Mouse (Mus musculus): ENCODE measurements at regions not wholly inside any gene's neighbourhood (a gene's known extent, or its start where the extent isn't known, plus 50 kb on each side); places are given as distances from the start of the nearest gene placed in this dataset.

DNA sequence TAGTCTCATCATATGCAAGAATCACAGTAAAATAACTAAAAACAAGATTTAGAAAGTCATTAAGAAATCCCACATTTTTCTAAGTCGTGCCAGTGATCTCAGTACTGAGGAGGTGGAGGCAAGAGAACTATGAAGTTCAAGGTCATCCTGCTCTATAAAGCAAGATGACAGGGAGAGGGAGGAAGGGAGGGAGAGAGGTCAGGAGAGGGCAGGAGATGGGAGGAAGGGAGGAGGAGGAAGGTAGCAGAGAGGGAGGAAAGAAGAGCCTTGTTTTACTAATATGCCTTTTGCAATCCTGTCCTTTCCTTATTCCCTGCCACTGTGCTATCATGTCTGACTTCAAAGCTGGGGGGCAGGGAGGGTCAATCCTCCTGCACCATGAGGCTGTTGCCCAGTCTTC lies 137.3 kb downstream of the Gipc2 start:
- WGBS: 68% methylated on average over 1 of the region's 1 CpGs
- TF ChIP-seq CTCF (IDR thresholded peaks at IDR 0.05; ENCODE audit: low read depth): no peak
- no peak for TF ChIP-seq EP300 (optimal IDR thresholded peaks at IDR 0.05)
- H3K4me3 ChIP-seq (ENCODE audit: low read depth, low read length): no peak overlapping the region

DNA sequence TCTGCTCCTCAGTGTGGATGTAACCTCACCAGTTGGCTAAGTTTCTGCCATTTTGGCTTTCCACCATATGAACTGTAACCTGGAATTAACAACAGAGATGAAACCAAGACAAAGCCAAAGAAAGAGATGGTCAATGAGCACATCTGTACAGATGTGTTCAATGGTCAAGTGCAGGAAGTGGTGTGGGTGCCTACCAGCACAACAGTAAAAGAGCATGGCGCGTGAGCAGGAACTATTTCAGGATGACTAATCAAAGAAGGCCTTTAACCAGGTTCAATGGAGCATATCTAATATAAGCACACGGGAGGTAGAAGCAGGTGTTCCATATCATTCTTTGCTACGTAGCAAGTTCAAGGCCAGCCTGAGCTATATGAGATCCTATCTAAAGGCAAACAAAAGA lies 140.0 kb downstream of the Gipc2 start:
- DNase-seq (ENCODE audit: low spot score): no peak
- Histone ChIP-seq H3K9me3 (ENCODE audit: control insufficient read depth, low read length) (no peaks in the 10 kb centered on the region), H3K27me3 (ENCODE audit: control insufficient read depth, insufficient read depth, low read length) (no peaks in the 10 kb centered on the region), H3K4me1 (replicated peaks; ENCODE audit: control insufficient read depth, insufficient read depth) (no peaks in the 10 kb centered on the region), H3K36me3 (ENCODE audit: control insufficient read depth, insufficient read depth, low read length) (no peaks in the 10 kb centered on the region), H3K9ac (ENCODE audit: low read length) (no peak overlapping the region), H3K4me3 (ENCODE audit: low read depth, low read length) (no peak overlapping the region), H3K4me2 (replicated peaks; ENCODE audit: low read depth) (no peak overlapping the region), H3K27ac (replicated peaks) (no peak overlapping the region)
- no peak for ATAC-seq (ENCODE audit: low FRiP score, low TSS enrichment)
- TF ChIP-seq EP300 (optimal IDR thresholded peaks at IDR 0.05) (no peak), CTCF (IDR thresholded peaks at IDR 0.05; ENCODE audit: low read depth) (no peak)
- 82% methylated on average over 4 of the region's 4 CpGs for WGBS

More for the DNA sequence above, 137.3 kb downstream of the Gipc2 start:
- Histone ChIP-seq H3K27ac (replicated peaks) (no peak overlapping the region), H3K9ac (ENCODE audit: low read length) (no peak overlapping the region), H3K4me2 (replicated peaks; ENCODE audit: low read depth) (no peak overlapping the region), H3K36me3 (ENCODE audit: control insufficient read depth, insufficient read depth, low read length) (no peaks in the 10 kb centered on the region), H3K9me3 (ENCODE audit: control insufficient read depth, low read length) (no peaks in the 10 kb centered on the region), H3K4me1 (replicated peaks; ENCODE audit: control insufficient read depth, insufficient read depth) (no peaks in the 10 kb centered on the region), H3K27me3 (ENCODE audit: control insufficient read depth, insufficient read depth, low read length) (no peaks in the 10 kb centered on the region)
- no peak for DNase-seq (ENCODE audit: low spot score)
- no peak for ATAC-seq (ENCODE audit: low FRiP score, low TSS enrichment)

DNA sequence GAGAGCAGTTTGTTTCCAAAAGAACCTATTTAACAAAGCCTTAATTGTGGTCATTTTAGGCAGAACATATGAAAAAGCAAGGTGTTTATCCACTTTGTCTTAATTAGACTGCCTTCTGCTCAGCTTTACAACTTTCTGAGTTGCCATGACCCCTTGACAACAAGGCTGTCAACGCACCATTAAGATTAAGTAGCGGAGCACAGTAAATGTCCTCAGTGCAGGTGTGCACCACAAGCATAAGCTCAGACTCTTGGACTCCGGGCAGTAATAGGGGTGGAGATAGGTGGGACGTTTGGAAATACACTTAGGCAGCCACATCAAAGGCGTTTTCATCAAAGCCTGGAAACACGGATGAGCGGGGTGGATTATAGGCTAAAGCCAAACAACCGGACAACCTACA lies 140.9 kb downstream of the Gipc2 start:
- Histone ChIP-seq H3K36me3 (ENCODE audit: control insufficient read depth, insufficient read depth, low read length) (no peaks in the 10 kb centered on the region), H3K27ac (replicated peaks) (no peak overlapping the region), H3K9ac (ENCODE audit: low read length) (no peak overlapping the region), H3K4me2 (replicated peaks; ENCODE audit: low read depth) (no peak overlapping the region), H3K4me3 (ENCODE audit: low read depth, low read length) (no peak overlapping the region), H3K9me3 (ENCODE audit: control insufficient read depth, low read length) (no peaks in the 10 kb centered on the region), H3K27me3 (ENCODE audit: control insufficient read depth, insufficient read depth, low read length) (no peaks in the 10 kb centered on the region), H3K4me1 (replicated peaks; ENCODE audit: control insufficient read depth, insufficient read depth) (no peaks in the 10 kb centered on the region)
- no peak for DNase-seq (ENCODE audit: low spot score)
- 65% methylated on average over 8 of the region's 8 CpGs for WGBS
- ATAC-seq (ENCODE audit: low FRiP score, low TSS enrichment): no peak
- TF ChIP-seq EP300 (optimal IDR thresholded peaks at IDR 0.05) (no peak), CTCF (IDR thresholded peaks at IDR 0.05; ENCODE audit: low read depth) (no peak)

DNA sequence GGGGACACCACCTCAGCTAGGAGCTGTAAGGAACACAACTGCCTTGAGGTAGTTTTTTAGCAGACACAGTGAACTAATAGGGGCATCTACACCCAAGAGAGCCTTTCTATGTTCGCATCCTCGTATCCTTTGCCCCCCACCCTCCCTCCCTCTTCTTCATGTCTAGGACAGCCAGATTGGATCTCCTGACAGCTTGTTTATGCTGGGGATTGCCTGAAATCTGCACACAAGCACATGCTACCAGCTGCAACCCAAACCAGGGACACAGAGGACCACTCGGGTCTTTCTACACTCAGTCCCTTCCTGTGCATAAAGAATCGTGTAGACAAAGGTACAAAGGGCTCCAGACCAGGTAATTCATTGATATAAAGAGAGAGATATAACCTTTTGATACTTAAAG lies 159.3 kb downstream of the Gipc2 start:
- Histone ChIP-seq H3K27me3 (ENCODE audit: control insufficient read depth, insufficient read depth, low read length) (no peaks in the 10 kb centered on the region), H3K27ac (replicated peaks) (no peak overlapping the region), H3K4me3 (ENCODE audit: low read depth, low read length) (no peak overlapping the region), H3K9me3 (ENCODE audit: control insufficient read depth, low read length) (no peaks in the 10 kb centered on the region), H3K9ac (ENCODE audit: low read length) (no peak overlapping the region), H3K4me1 (replicated peaks; ENCODE audit: control insufficient read depth, insufficient read depth) (no peaks in the 10 kb centered on the region), H3K4me2 (replicated peaks; ENCODE audit: low read depth) (no peak overlapping the region), H3K36me3 (ENCODE audit: control insufficient read depth, insufficient read depth, low read length) (no peaks in the 10 kb centered on the region)
- no peak for TF ChIP-seq CTCF (IDR thresholded peaks at IDR 0.05; ENCODE audit: low read depth)
- TF ChIP-seq EP300 (optimal IDR thresholded peaks at IDR 0.05): no peak
- ATAC-seq (ENCODE audit: low FRiP score, low TSS enrichment) (no peak), DNase-seq (ENCODE audit: low spot score) (no peak)
- 43% methylated on average over 4 of the region's 4 CpGs for WGBS

DNA sequence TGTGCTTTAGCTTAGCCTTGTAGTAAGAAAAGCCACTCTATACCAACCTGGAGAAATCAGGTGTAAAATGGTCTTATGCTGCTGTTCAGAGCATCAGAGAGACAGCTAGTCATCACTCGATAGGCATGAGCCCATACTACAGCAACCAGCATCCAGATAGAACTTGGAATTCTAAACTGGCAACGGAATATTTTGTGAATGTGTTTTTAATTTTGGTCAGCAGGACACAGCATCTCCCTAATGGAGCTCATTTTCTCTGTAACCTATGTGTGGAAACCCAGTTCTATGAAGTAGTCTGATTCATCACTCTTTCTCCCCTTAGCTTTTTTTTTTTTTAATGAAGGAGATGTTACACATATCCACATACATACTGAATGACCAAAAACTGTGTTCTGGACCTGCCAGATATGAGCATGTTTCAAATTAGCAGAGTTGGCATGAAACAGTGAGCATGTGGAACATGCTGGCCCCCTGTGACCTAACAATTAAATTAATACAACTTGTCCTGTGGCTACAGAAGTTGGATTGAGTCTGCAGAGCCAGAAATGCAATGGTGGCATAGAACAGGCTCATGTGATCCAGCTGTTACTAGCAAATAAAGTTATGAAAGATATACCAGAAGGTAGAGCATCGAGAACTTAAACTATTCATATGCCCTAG lies 160.5 kb downstream of the Gipc2 start:
- ATAC-seq (ENCODE audit: low FRiP score, low TSS enrichment): no peak
- no peaks in the 10 kb centered on the region for H3K27me3 ChIP-seq (ENCODE audit: control insufficient read depth, insufficient read depth, low read length)
- TF ChIP-seq CTCF (IDR thresholded peaks at IDR 0.05; ENCODE audit: low read depth): no peak
- no peak for TF ChIP-seq EP300 (optimal IDR thresholded peaks at IDR 0.05)
- no peaks in the 10 kb centered on the region for H3K4me1 ChIP-seq (replicated peaks; ENCODE audit: control insufficient read depth, insufficient read depth)
- no peaks in the 10 kb centered on the region for H3K36me3 ChIP-seq (ENCODE audit: control insufficient read depth, insufficient read depth, low read length)
- no peak for DNase-seq (ENCODE audit: low spot score)
- H3K4me2 ChIP-seq (replicated peaks; ENCODE audit: low read depth): no peak overlapping the region
- H3K4me3 ChIP-seq (ENCODE audit: low read depth, low read length): no peak overlapping the region
- no peak overlapping the region for H3K27ac ChIP-seq (replicated peaks)
- H3K9ac ChIP-seq (ENCODE audit: low read length): no peak overlapping the region
- 83% methylated on average over 3 of the region's 3 CpGs for WGBS
- H3K9me3 ChIP-seq (ENCODE audit: control insufficient read depth, low read length): no peaks in the 10 kb centered on the region

DNA sequence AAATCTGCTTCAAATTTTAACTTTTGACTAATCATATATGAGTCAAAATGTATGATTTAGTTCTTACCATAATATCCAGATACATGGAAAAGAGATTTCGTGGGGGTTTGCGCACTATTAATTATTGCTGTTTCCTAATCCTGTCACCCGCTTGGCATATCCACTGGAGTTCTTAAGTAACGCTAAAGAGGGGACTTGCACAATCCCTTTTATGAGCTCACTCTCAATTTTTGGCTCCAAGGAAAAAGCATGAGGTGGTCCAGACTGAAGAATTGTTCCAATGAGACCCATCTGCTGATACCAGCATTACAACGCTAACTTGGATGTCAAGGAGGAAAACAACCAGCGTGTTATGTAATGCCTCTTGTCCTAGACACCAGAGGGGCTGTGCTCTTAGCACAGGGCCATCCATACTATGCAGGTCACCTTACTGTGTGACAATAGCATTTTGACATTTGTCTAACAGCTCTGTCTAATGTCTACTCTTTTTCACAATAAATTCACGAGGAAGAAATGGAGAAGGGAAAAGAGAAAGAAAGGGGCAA lies 161.5 kb downstream of the Gipc2 start:
- no peak for ATAC-seq (ENCODE audit: low FRiP score, low TSS enrichment)
- H3K4me3 ChIP-seq (ENCODE audit: low read depth, low read length): no peak overlapping the region

More for the DNA sequence above, 161.5 kb downstream of the Gipc2 start:
- Histone ChIP-seq H3K36me3 (ENCODE audit: control insufficient read depth, insufficient read depth, low read length) (no peaks in the 10 kb centered on the region), H3K4me1 (replicated peaks; ENCODE audit: control insufficient read depth, insufficient read depth) (no peaks in the 10 kb centered on the region), H3K9ac (ENCODE audit: low read length) (no peak overlapping the region), H3K9me3 (ENCODE audit: control insufficient read depth, low read length) (no peaks in the 10 kb centered on the region), H3K27ac (replicated peaks) (no peak overlapping the region), H3K27me3 (ENCODE audit: control insufficient read depth, insufficient read depth, low read length) (no peaks in the 10 kb centered on the region), H3K4me2 (replicated peaks; ENCODE audit: low read depth) (no peak overlapping the region)
- no peak for DNase-seq (ENCODE audit: low spot score)
- TF ChIP-seq EP300 (optimal IDR thresholded peaks at IDR 0.05) (no peak), CTCF (IDR thresholded peaks at IDR 0.05; ENCODE audit: low read depth) (no peak)
- 71% methylated on average over 7 of the region's 7 CpGs for WGBS

All from stomach, postnatal 0 days (tissue).